Mouse (Mus musculus) G1E (cell line): Measurements from ENCODE around the gene Dnpep.

Experiments used
- CTCF ChIP-seq: IDR thresholded peaks from 2 replicates; pipeline ENCODE4 v1.5.1; 2012; ENCODE audit warnings: low read depth, low read length, inconsistent platforms, mixed read lengths
- GATA1 ChIP-seq: IDR thresholded peaks from 2 replicates; pipeline ENCODE4 v1.6.1; 2012; ENCODE audit warnings: borderline replicate concordance, low read length, inconsistent platforms, mixed read lengths
- GATA2 ChIP-seq: IDR thresholded peaks from 2 replicates; pipeline ENCODE4 v1.6.1; 2012; ENCODE audit warnings: low read depth, low read length, inconsistent platforms, borderline replicate concordance
- POLR2AphosphoS5 ChIP-seq: IDR thresholded peaks from 2 replicates; pipeline ENCODE4 v1.6.1; 2012; ENCODE audit warnings: low read depth, low read length, inconsistent platforms; ENCODE audit not compliant: insufficient replicate concordance
- TAL1 ChIP-seq: conservative IDR thresholded peaks from 2 replicates; pipeline ENCODE4 v1.6.1; 2012; ENCODE audit warnings: low read depth, low read length, inconsistent platforms, mixed read lengths

- TF ChIP-seq CTCF (no peak), GATA1 (no peak), TAL1 (no peak), POLR2AphosphoS5 (no peak), GATA2 (no peak)
Observed at GRCm38 (mm10) chr1:75361750-75362149, 44.0 kb upstream of the Dnpep start.
